In the genomic region with DNA sequence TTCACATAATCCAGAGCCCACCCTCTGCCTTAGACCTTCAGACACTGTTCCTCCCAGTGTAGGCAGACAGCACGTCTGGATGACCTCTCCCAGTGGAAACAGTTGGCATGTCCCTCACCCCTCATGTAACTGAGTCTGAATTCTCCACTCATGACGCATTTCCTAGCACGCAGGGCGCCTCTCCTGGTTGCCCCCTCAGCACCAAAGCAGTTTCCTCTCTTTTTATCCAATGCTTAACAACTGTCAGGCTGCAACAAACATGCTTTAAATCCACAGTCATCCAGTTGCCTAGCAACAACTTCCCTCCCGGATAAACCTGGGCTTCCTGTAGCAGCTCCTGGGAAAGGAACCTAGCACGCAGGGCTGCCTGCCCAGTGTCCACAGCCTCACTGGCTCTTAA, we compare ENCODE assay signal across 8 mouse cellular contexts. TPM values are rescaled to one million over a fixed set of nuclear protein-coding genes. Genes with fewer than 3 reads are reported as not detected.
A peak's percentile ranks its signal among the peaks of the same experiment; 100 is the strongest.
DNase-seq lines count a peak whose midpoint lies in the region; ATAC-seq lines count a peak whose summit lies in the region.

No protein-coding gene starts in this region.

- H3K4me1 ChIP-seq in embryonic facial prominence, embryonic 13.5 days, result peaks cover 37% of the 10 kb centered on the region
- H3K4me1 ChIP-seq in heart, embryonic 16.5 days (ENCODE audit: control insufficient read depth, insufficient read depth, low read length), result peaks cover 25% of the 10 kb centered on the region

- no peaks in the 10 kb centered on the region for H3K27me3 ChIP-seq in embryonic facial prominence, embryonic 13.5 days
- H3K27me3 ChIP-seq in heart, embryonic 16.5 days (ENCODE audit: control insufficient read depth, insufficient read depth, low read length), result no peaks in the 10 kb centered on the region

- no peak overlapping the region for H3K9ac ChIP-seq in embryonic facial prominence, embryonic 13.5 days
- H3K9ac ChIP-seq in heart, embryonic 16.5 days (ENCODE audit: low read length), result no peak overlapping the region

- no peaks in the 10 kb centered on the region for H3K36me3 ChIP-seq in embryonic facial prominence, embryonic 13.5 days
- H3K36me3 ChIP-seq in heart, embryonic 16.5 days (ENCODE audit: control insufficient read depth, insufficient read depth), result no peaks in the 10 kb centered on the region

- 0 out of 2 replicates have a peak overlapping the region, but pooled peaks have one; percentile 40 for H3K27ac ChIP-seq in embryonic facial prominence, embryonic 13.5 days
- peak overlapping the region; percentile 72 for H3K27ac ChIP-seq in heart, embryonic 16.5 days (ENCODE audit: low read length)

- no peak for ATAC-seq in embryonic facial prominence, embryonic 13.5 days (ENCODE audit: insufficient number of reproducible peaks, insufficient read depth, low FRiP score, low TSS enrichment, low read depth)
- peak; percentile 83 for ATAC-seq in heart, embryonic 16.5 days (replicated peaks; ENCODE audit: extremely low read depth, insufficient read depth, low FRiP score)

- H3K4me2 ChIP-seq in embryonic facial prominence, embryonic 13.5 days, result no peak overlapping the region
- H3K4me2 ChIP-seq in heart, embryonic 16.5 days (ENCODE audit: low read depth, low read length), result no peak overlapping the region

- no peak overlapping the region for H3K4me3 ChIP-seq in embryonic facial prominence, embryonic 13.5 days
- H3K4me3 ChIP-seq in heart, embryonic 16.5 days (ENCODE audit: low read length), result no peak overlapping the region

- peak; percentile 37 for DNase-seq in gastrocnemius, postnatal 25 days
- no peak for DNase-seq in gastrocnemius, adult 8-10 months (ENCODE audit: low spot score in 2 of 2)
- peak; percentile 22 to 51 for DNase-seq in left cerebral cortex, adult 18-20 months (ENCODE audit: low spot score in 2 of 2)
- peak; percentile 52 for DNase-seq in mesoderm, embryonic 11.5 days (ENCODE audit: low read depth, low spot score)
- no peak for DNase-seq in spleen, postnatal 14 days (ENCODE audit: low spot score in 2 of 2)
- no peak for DNase-seq in cerebellum, adult 11-12 months

- no peaks in the 10 kb centered on the region for H3K9me3 ChIP-seq in embryonic facial prominence, embryonic 13.5 days
- no peaks in the 10 kb centered on the region for H3K9me3 ChIP-seq in heart, embryonic 16.5 days (replicated peaks; ENCODE audit: control insufficient read depth, low read length)

- WGBS in embryonic facial prominence, embryonic 13.5 days, result 35% methylated on average over 6 of the region's 6 CpGs
- whole genome bisulfite sequencing in heart, embryonic 16.5 days, result 22% methylated on average over 6 of the region's 6 CpGs

RNA-seq across cellular contexts. Expression of gene Abca4, which starts 33.9 kb away (rescaled TPM):
- 1 to 10 TPM in 1 of 2 experiments, under 1 TPM in 1; 0.64 to 1.1 TPM for total RNA-seq in gastrocnemius, postnatal 25 days (2021)
- under 1 TPM; 0.47 to 0.99 (median 0.56) TPM for total RNA-seq in gastrocnemius, adult 8-10 months (2022)
- 0.65 and 0.94 TPM in 2 replicates for polyA plus RNA-seq in embryonic facial prominence, embryonic 13.5 days (2015; fragmentation: Nextera tagmentation; extraction: Ambion mirVana)
- polyA plus RNA-seq in heart, embryonic 16.5 days (2015; fragmentation: Nextera tagmentation; extraction: Ambion mirVana), result 3.4 and 3.5 TPM in 2 replicates
- total RNA-seq in left cerebral cortex, adult 18-20 months (2021), result 1 to 10 TPM; 2.0 to 2.1 TPM

Comparison
In these comparisons a context has a peak if more than half of its experiments do, and no peak if none do; other contexts are left out.
1. DNase-seq: peak in gastrocnemius, postnatal 25 days (single experiment), left cerebral cortex, adult 18-20 months (2 of 2) and mesoderm, embryonic 11.5 days (single experiment); none in gastrocnemius, adult 8-10 months (0 of 2), spleen, postnatal 14 days (0 of 2) and cerebellum, adult 11-12 months (single experiment).